Mouse (Mus musculus) forebrain, embryonic 11.5 days (tissue): ENCODE results near the gene Ctsk. TPM values are rescaled to one million over a fixed set of nuclear protein-coding genes. Genes with fewer than 3 reads are reported as not detected.
"Not testable (repeated sequence)": the region's sequence is repeated elsewhere in the genome, so short reads cannot be mapped to it uniquely, and the experiment has no call there.

Experiments used
- ATAC-seq: fragments of 200-750 bp; cut with Nextera tagmentation; replicated peaks from 2 replicates; pipeline ENCODE4 v1.8.0; 2017; ENCODE audit warnings: moderate TSS enrichment; ENCODE audit not compliant: low FRiP score
- DNase-seq: peaks from one replicate; pipeline ENCODE4 v3.0.0-alpha.2; 2017; ENCODE audit warnings: low spot score
- H3K27ac ChIP-seq: fragments of 300-500 bp; sonication (generic); 2 replicates; pipeline ENCODE4 v1.5.1; 2014; ENCODE audit warnings: low read depth, low read length
- H3K27me3 ChIP-seq: fragments of 300-500 bp; sonication (generic); 2 replicates; pipeline ENCODE4 v1.6.1; 2014; ENCODE audit warnings: mild to moderate bottlenecking, low read length, mixed read lengths; ENCODE audit not compliant: control insufficient read depth, insufficient read depth
- H3K36me3 ChIP-seq: fragments of 300-500 bp; sonication (generic); 2 replicates; pipeline ENCODE4 v1.6.1; 2014; ENCODE audit warnings: mild to moderate bottlenecking, low read length, moderate library complexity, mixed read lengths; ENCODE audit not compliant: control insufficient read depth, insufficient read depth
- H3K4me1 ChIP-seq: fragments of 300-500 bp; sonication (generic); replicated peaks from 2 replicates; pipeline ENCODE4 v1.6.1; 2014; ENCODE audit warnings: low read length, mixed read lengths; ENCODE audit not compliant: control insufficient read depth, insufficient read depth
- H3K4me2 ChIP-seq: fragments of 300-500 bp; sonication (generic); 2 replicates; pipeline ENCODE4 v1.6.1; 2014; ENCODE audit warnings: low read depth, mild to moderate bottlenecking, low read length, moderate library complexity, mixed read lengths; ENCODE audit not compliant: severe bottlenecking
- H3K4me3 ChIP-seq: fragments of 300-500 bp; sonication (generic); 2 replicates; pipeline ENCODE4 v1.5.1; 2014; ENCODE audit warnings: low read depth, low read length
- H3K9ac ChIP-seq: fragments of 300-500 bp; sonication (generic); 2 replicates; pipeline ENCODE4 v1.6.1; 2014; ENCODE audit warnings: low read length
- H3K9me3 ChIP-seq: fragments of 300-500 bp; sonication (generic); 2 replicates; pipeline ENCODE4 v1.6.1; 2016; ENCODE audit warnings: low read length, mixed read lengths; ENCODE audit not compliant: control insufficient read depth
- WGBS: fragments of 180-500 bp; shearing (Covaris S2); extraction: QIAGEN DNeasy Blood & Tissue Kit; methylation state at CpG from one replicate; pipeline ENCODE4 v1.1.7; 2014; 5-methylcytosine and 5-hydroxymethylcytosine counted together
- polyA plus RNA-seq: library from polyadenylated mRNA; unstranded; fragments of >200 nt; fragmentation: Nextera tagmentation; extraction: Ambion mirVana; gene quantifications from 2 replicates; pipeline ENCODE4 v1.2.1, GENCODE M21; 2014

Gene Ctsk
- polyA plus RNA-seq, 1 experiment from 2014 or later, result 5.0 TPM

DNA sequence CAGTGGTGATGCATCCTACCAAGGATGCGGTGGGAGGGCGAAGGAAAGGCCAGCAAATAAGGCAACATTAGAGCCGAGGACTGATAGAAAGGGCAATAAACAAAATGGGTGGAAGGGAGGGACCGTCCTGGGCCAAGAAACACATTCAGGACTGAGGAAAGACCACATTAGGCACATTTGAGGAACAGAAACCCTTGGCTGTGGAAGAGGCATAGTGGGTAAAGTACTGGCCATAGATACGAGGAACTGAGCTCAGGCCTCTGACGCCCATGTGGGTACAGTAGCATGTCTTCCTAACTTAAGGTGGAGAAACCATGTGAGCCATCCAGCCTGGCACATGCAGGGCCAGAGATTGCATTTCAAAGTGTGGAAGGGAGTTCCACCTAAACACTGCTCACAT, 30.8 kb downstream of the Ctsk start:
- Histone ChIP-seq H3K4me3 (no peak overlapping the region), H3K36me3 (no peaks in the 10 kb centered on the region), H3K27me3 (no peaks in the 10 kb centered on the region), H3K9me3 (no peaks in the 10 kb centered on the region), H3K4me1 (no peaks in the 10 kb centered on the region), H3K4me2 (no peak overlapping the region), H3K9ac (no peak overlapping the region), H3K27ac (no peak overlapping the region)
- 93% methylated on average over 6 of the region's 6 CpGs for WGBS
- ATAC-seq (no peak), DNase-seq (no peak)

DNA sequence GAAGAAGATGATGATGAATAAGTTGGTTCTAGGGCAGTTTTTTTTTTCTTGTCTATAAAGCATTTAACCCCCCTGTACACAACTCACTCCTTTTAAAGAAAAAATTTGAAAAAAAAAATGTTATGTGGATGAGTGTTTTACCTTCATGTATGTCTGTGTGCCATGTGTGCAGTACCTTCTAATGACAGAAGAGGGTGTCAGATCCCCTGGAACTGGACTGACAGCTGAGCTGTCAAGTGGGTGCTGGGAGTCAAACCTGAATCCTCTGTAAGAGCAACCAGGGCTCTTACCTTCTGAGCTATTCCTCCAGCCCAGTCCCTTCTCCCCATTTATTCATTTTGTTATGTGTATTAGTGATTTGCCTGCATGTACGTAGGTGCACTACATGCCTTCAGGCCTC, 32.0 kb downstream of the Ctsk start:
- H3K9ac ChIP-seq, result no peak overlapping the region
- DNase-seq, result no peak
- H3K4me3 ChIP-seq, result no peak overlapping the region
- no peak overlapping the region for H3K4me2 ChIP-seq
- ATAC-seq, result no peak
- no peaks in the 10 kb centered on the region for H3K36me3 ChIP-seq
- 95% methylated on average over 1 of the region's 1 CpGs for WGBS
- H3K27me3 ChIP-seq, result no peaks in the 10 kb centered on the region
- H3K27ac ChIP-seq, result no peak overlapping the region
- no peaks in the 10 kb centered on the region for H3K4me1 ChIP-seq
- H3K9me3 ChIP-seq, result no peaks in the 10 kb centered on the region

- Histone ChIP-seq H3K27me3 (no peaks in the 10 kb centered on the region), H3K27ac (no peak overlapping the region), H3K9me3 (no peaks in the 10 kb centered on the region), H3K36me3 (no peaks in the 10 kb centered on the region), H3K4me3 (no peak overlapping the region), H3K9ac (no peak overlapping the region), H3K4me2 (no peak overlapping the region), H3K4me1 (no peaks in the 10 kb centered on the region)
- DNase-seq (no peak), ATAC-seq (no peak)
- 92% methylated on average over 5 of the region's 5 CpGs for WGBS
These were observed 34.3 kb downstream of the Ctsk start for GRCm38 (mm10) chr3:95533364-95533763.

- no peak overlapping the region for H3K4me2 ChIP-seq
- ATAC-seq (no peak), DNase-seq (no peak)
- H3K4me3 ChIP-seq, result no peak overlapping the region
- H3K9ac ChIP-seq, result no peak overlapping the region
- WGBS, result 81% methylated on average over 1 of the region's 1 CpGs
- no peaks in the 10 kb centered on the region for H3K9me3 ChIP-seq
- H3K27me3 ChIP-seq, result no peaks in the 10 kb centered on the region
- no peak overlapping the region for H3K27ac ChIP-seq
- no peaks in the 10 kb centered on the region for H3K4me1 ChIP-seq
- H3K36me3 ChIP-seq, result no peaks in the 10 kb centered on the region
These were observed 35.9 kb downstream of the Ctsk start for GRCm38 (mm10) chr3:95534927-95535326.

DNA sequence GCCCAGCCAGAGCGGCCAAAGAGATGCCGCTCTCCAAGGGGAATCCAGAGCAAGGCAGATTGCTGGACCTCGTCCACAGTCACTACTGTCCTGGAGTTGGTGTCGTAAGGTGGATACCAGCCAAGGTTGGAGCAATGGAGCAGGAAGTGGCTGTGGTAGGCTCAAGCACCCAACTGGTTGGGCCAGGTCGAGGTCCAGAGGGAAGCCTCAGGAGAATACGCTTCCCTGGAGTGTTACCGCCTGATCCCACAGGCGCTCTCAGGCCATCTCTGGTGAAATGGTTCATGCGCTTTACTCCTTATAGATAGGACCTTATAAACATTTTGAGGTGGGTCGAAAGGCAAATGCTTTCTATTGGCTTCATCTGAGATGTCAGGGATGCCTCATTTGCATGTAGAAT, 39.9 kb downstream of the Ctsk start:
- Histone ChIP-seq H3K9me3 (no peaks in the 10 kb centered on the region), H3K4me3 (no peak overlapping the region), H3K4me1 (no peaks in the 10 kb centered on the region), H3K4me2 (no peak overlapping the region), H3K27me3 (no peaks in the 10 kb centered on the region), H3K36me3 (no peaks in the 10 kb centered on the region), H3K27ac (no peak overlapping the region), H3K9ac (no peak overlapping the region)
- 92% methylated on average over 10 of the region's 10 CpGs for WGBS
- ATAC-seq (no peak), DNase-seq (no peak)

DNA sequence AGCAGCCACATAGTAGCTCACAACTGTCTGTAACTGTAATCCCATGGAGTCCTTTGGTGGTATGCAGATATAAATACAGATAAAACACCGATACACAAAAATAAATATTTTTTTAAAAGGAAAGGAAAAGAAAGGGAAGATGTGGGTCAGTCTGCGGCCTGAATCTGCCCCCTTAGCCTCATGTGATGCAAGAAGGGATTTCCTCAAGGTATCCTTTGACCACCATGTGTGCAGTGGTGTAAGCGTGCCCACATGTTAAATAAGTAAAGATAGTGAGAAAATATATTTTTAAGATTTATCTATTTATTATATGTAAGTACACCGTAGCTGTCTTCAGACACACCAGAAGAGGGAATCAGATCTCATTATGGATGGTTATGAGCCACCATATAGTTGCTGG, 40.8 kb downstream of the Ctsk start:
- H3K9me3 ChIP-seq, result no peaks in the 10 kb centered on the region
- H3K36me3 ChIP-seq, result no peaks in the 10 kb centered on the region
- no peak overlapping the region for H3K4me2 ChIP-seq
- H3K27ac ChIP-seq, result no peak overlapping the region
- H3K9ac ChIP-seq, result no peak overlapping the region
- 96% methylated on average over 4 of the region's 4 CpGs for WGBS
- H3K27me3 ChIP-seq, result no peaks in the 10 kb centered on the region
- DNase-seq, result no peak
- H3K4me3 ChIP-seq, result no peak overlapping the region
- H3K4me1 ChIP-seq, result no peaks in the 10 kb centered on the region
- ATAC-seq, result no peak

- 88% methylated on average over 2 of the region's 2 CpGs for WGBS
- not testable (repeated sequence) for H3K9me3 ChIP-seq, H3K4me3 ChIP-seq, H3K27ac ChIP-seq, H3K4me2 ChIP-seq, H3K27me3 ChIP-seq, H3K4me1 ChIP-seq, ATAC-seq, DNase-seq, H3K36me3 ChIP-seq, H3K9ac ChIP-seq
These were observed 42.1 kb downstream of the Ctsk start for GRCm38 (mm10) chr3:95541186-95541585.

GRCm38 (mm10) chr3:95542171-95542570, 43.1 kb downstream of the Ctsk start:
- Histone ChIP-seq H3K4me1 (no peaks in the 10 kb centered on the region), H3K9ac (no peak overlapping the region), H3K4me3 (no peak overlapping the region), H3K36me3 (no peaks in the 10 kb centered on the region), H3K27ac (no peak overlapping the region), H3K27me3 (no peaks in the 10 kb centered on the region), H3K9me3 (no peaks in the 10 kb centered on the region), H3K4me2 (no peak overlapping the region)
- ATAC-seq (no peak), DNase-seq (no peak)

- Histone ChIP-seq H3K4me2 (no peak overlapping the region), H3K4me3 (no peak overlapping the region), H3K9me3 (no peaks in the 10 kb centered on the region), H3K36me3 (no peaks in the 10 kb centered on the region), H3K27ac (no peak overlapping the region), H3K4me1 (no peaks in the 10 kb centered on the region), H3K9ac (no peak overlapping the region), H3K27me3 (no peaks in the 10 kb centered on the region)
- DNase-seq (no peak), ATAC-seq (no peak)
- 82% methylated on average over 7 of the region's 7 CpGs for WGBS
These were observed 43.9 kb downstream of the Ctsk start for GRCm38 (mm10) chr3:95542981-95543380.
